Mouse (Mus musculus) layer of hippocampus, adult 9-10 months (tissue): ENCODE results near the gene Tprkb.
"Not testable (repeated sequence)": the region's sequence is repeated elsewhere in the genome, so short reads cannot be mapped to it uniquely, and the experiment has no call there.

Experiments used
- DNase-seq: peaks from one replicate; pipeline ENCODE4 v3.0.0; 2022; ENCODE audit warnings: low spot score

Tprkb gene

DNA sequence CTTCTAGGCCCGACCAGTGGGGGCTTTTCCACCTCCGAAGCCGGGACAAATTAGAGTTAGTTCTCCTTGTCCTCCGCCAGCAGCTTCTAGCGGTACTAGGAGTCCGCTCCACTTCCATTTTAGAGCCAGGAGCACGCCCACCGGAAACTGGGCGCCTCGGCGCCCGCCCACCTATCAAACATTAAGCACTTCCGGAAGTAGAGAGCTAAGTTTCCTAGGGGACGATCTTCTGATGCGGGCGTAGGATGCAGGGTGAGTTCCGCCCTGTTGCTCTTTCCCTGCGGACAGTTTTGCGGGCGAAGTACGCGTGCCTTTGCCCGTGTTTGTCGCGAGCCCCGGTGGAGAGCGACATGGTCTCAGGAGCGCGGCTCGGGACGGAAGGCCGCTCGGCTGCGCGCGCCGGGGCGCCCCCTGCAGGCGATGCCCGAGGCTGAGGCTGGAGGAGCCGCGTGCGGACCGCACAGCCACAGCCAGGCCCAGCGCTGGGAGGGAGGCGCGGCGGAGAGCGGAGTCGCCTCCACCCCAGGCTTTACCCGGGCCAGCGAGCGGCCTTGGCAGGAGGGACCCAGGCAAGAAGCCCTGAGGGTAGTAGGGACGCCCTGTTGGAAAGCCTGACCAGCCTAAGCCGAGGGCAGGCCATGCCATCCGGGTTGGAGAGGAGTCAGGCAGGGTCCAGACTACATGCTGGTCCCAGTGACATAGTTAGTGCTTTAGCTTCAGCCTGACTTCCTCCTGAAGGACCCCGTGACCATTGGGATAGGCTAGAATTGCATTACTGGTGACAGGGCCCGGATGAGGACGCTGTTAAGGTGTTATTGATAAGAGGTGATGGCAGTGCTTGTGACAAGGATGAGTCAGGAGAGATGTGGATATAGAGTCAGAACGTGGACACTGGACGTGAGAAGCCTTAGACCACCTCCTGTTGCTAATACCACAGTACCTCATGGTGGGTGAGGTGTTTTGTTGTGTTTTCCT is 4.2 kb downstream of the Tprkb start, which contains the start of gene Nat8f1:
TSS of gene Nat8f1 (minus strand) at position 149 of the 975 bp plus-strand sequence.
- peak; percentile 87 for DNase-seq

DNA sequence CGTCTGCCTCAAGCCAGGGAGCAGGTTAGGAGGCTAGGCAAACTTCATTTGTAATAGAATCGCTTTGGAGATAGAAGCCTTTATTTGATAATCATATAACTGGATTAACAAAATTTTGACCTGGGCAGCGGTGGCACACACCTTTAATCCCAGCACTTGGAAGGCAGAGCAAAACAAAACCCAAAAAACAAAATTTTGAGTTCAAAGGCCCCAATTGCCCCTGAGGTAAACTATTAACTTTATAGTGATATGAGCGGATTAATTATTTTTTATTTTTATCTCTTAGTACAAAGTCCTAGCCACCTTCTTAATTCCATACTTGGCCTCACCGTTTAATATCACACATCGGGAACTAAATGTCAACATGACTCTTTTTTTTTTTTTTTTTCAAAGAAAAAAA is 4.9 kb downstream of the Tprkb start:
- no peak for DNase-seq

DNA sequence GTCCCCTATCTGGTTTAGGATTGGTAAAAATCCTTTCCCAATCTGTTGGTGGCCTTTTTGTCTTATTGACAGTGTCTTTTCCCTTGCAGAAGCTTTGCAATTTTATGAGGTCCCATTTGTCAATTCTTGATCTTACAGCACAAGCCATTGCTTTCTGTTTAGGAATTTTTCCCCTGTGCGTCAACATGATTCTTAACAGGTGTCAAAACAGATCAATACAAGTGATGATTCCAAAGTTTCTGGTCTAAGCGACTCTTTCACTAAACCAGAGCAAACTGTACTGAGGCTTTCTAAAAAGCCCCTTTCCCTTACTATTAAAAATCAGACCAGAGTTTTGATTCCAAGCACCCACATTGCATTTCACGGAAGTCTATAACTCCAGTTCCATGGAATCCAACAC is 6.7 kb downstream of the Tprkb start:
- DNase-seq, result not testable (repeated sequence)

GRCm38 (mm10) chr6:85919401-85919800 is 7.7 kb downstream of the Tprkb start:
- DNase-seq, result no peak

DNA sequence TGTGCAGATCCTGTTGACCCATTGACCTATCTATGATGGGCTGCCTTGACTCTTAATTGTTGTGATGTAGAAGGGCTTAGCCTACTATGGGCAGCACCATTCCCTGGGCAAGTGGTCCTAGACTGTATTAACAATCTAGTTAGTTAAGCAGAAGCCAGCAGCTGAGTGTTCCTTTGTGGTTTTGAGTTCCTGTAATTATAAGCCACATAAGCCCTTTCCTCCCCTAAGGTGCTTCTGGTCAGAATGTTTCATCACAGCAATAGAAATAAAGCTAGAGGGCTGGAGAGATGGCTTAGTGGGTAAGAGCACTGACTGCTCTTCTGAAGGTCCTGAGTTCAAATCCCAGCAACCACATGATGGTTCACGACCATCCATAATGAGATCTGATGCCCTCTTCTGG is 12.0 kb downstream of the Tprkb start:
- no peak for DNase-seq

- DNase-seq, result no peak
These were observed 15.0 kb downstream of the Tprkb start for GRCm38 (mm10) chr6:85926709-85927108.

GRCm38 (mm10) chr6:85927476-85928464 is 16.1 kb downstream of the Tprkb start:
- no peak for DNase-seq

- no peak for DNase-seq
These were observed 17.6 kb downstream of the Tprkb start for GRCm38 (mm10) chr6:85929312-85929711.

DNA sequence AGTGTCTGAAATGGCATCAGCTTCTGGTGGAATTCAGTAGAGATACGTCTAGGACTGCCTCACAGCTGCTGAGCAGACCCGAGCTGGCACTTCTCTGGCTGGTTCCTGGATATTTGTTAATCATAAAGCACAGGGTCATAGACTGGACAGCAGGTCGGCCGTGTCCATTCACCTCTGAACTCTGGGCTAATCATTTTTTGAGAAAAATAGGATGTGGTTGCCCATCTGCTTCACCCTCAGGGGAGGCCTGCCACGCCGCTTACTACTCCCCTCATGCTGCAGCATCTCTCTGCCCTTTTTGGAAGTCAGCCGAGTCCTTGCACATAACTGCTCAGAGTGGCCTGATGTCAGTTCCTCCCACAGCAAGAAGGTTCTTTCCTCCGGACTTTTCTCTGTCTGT is 22.4 kb downstream of the Tprkb start:
- no peak for DNase-seq

DNA sequence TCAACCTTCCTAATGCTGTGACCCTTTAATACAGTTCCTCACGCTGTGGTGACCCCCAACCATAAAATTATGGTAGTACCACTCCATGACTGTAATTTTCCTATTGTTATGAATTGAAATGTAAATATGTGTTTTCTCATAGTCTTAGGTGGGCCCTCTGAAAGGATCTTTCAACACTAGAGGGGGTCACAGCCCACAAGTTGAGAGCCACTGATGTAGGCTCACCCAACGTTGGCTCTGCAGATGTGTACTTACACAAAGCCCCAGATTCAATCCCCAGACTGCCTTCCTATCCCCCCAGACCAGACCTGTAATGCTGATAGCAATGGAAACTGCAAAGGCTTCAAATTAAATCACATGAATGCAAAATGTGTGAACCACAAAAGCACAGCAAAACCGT is 24.0 kb downstream of the Tprkb start:
- no peak for DNase-seq

DNA sequence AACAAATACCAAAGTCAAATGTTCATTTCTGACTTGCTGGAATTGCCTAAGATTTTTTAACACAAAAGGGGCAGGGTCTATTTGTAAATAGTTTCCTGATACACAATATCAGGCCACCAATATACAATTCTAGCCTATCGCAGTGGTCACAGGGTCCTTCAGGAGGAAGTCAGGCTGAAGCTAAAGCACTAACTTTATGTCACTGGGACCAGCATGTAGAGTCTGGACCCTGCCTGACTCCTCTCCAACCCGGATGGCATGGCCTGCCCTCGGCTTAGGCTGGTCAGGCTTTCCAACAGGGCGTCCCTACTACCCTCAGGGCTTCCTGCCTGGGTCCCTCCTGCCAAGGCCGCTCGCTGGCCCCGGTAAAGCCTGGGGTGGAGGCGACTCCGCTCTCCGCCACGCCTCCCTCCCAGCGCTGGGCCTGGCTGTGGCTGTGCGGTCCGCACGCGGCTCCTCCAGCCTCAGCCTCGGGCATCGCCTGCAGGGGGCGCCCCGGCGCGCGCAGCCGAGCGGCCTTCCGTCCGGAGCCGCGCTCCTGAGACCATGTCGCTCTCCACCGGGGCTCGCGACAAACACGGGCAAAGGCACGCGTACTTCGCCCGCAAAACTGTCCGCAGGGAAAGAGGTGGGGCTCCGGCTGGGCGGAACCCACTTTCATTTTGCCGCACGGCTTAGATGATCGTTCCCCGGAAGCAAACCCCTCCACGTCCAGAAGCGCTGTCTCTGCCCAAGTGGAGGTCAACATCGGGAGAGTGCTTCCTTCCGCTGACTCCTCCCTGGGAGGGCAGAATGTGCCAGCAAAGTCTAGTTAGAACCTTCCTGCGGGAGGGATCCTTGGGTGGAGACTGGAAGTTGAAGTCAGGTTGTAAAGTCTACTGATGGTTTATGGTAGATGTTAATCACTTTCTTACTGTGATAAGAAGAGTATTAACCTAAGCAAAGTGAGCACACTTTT is 25.1 kb downstream of the Tprkb start:
- DNase-seq, result peak; percentile 61

DNA sequence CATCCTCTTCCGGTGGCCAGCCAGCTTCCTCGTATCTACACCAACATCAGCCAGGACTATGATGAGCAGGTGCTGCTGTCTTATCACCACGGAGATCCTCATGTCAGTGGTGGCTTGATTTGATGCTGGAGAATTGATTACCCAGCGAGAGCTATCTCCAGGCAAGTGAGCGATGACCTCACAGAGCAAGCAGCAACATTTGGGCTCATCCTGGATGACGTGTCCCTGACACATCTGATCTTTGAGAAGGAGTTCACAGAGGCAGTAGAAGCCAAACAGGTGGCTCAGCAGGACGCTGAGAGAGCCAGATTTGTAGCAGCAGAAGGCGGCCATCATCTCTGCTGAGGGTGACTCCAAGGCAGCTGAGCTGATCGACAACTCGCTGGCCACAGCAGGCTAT is 27.0 kb downstream of the Tprkb start:
- no peak for DNase-seq

- no peak for DNase-seq
These were observed 30.8 kb downstream of the Tprkb start for GRCm38 (mm10) chr6:85942469-85942868.

DNA sequence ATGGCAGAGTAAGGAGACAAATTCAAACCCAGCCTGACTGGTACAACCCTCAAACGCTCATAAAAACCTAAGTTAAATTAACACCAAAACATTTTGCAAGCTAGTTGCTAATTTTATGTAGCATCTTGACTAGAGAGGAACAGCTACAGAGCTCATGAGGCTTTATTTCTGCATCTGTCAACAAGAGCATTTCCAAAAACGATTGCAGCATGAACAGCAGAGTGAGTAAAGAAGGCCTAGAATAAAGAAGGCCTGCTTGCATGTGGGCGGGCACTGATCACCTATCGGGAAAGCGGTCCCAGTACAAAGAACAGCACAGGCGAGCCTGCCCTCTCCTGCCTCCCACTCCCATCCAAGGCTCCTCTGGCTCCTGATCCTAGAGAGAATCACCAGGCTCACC is 36.9 kb downstream of the Tprkb start:
- DNase-seq, result no peak

GRCm38 (mm10) chr6:85957581-85957980 is 45.9 kb downstream of the Tprkb start:
- no peak for DNase-seq

DNA sequence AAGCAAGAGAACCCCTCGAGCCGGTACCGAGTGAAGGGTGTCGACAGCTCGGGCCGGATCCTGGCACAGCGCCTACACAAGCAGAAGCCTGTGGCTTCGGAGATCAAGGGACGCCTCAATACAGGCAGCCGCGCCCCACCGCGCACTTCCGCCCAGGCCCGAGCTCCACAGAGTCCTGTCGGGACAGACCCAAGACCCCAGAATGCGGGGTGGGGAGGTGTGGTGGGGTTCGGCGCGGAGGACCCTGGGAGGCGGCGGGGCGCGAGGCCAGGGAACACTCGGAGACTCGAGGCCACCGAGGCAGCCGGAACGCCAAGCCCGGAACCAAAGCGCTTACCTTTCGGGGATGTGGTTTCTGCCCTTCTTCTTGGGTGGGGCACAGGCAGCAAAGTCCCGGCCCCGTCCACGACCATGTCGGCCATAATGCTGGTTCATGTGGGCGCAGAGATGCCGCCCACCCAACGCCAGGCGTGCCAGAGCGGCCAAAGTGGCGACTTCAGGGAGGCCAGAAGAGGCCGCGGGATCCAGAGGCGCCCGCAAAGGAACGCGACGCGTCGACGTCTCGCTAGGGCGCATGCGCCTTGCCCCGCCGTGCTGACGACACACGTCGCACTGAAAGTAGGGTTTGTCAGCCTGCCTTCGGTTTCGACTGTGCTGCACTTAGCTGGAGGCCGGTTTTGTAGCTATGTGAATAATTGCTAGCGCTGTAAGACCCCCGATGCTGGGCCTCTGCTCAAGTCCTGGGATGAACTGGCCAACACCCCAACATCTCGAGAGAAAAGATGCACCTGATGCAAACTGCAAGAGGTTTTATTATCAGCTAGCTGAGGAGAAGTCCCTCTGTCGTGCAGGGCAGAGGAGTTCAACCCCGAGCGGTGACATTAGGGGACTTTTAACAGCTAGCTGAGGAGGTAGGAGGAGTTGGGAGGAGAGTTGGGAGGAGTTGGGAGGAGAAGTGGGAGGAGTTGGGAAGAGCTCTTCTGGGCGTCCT is 49.7 kb downstream of the Tprkb start, which contains the start of gene Dusp11:
TSS of gene Dusp11 (minus strand) at position 567 of the 991 bp plus-strand sequence.
- DNase-seq, result peak; percentile 81

GRCm38 (mm10) chr6:85966081-85966480 is 54.4 kb downstream of the Tprkb start:
- not testable (repeated sequence) for DNase-seq

DNA sequence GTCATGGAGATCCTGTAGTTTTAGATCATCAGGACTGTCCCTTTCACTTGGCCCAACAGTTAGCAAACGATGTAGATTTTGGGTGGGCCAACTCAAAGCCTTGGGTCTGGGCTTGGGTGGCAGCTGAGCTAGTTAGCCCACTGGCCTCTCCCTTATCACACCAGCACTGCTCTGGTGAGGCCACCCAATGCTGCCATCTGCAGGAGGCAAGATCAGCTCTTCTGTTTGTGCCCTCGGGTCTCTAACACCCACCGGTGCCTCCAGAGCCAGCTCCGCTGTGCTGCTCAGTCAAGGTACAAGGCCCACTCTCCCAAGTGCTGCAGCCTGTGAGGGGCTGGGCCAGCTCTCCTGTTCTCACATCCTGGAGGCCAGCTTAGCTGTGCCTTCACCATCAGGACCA is 55.0 kb downstream of the Tprkb start:
- DNase-seq, result no peak

DNA sequence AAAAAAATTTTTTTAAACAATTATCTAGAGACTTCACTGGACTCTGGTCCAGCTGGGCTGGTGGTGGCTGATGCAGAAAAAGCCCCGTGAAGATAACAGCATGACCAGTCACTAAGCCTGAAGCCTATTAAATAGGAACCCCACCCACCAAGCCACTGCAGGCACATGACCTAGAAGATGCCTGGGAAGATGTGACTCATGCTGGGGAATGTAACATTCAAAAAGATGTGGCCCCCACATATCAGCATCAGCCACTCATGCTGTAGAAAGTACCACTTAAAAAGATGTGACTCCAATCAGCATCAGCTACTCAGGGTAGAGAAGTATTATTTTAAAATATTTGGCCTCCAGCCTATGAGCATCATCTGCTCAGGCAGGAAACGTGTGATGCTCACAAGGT is 58.2 kb downstream of the Tprkb start:
- DNase-seq, result no peak

- DNase-seq, result no peak
These were observed 61.0 kb downstream of the Tprkb start for GRCm38 (mm10) chr6:85972699-85973098.
